Comparison of ENCODE assay signal across 16 mouse cellular contexts in genomic region chr13:96432376-96432811, GRCm38 (mm10). TPM values are rescaled to one million over a fixed set of nuclear protein-coding genes. Genes with fewer than 3 reads are reported as not detected.
A peak's percentile ranks its signal among the peaks of the same experiment; 100 is the strongest.
DNase-seq lines count a peak whose midpoint lies in the region; ATAC-seq and TF ChIP-seq lines count a peak whose summit lies in the region.
"Had no signal": no experiment of that assay in that cellular context is flagged by ENCODE, and none has a peak within 500 bp of the region (broad histone marks: within the 10 kb centered on the region; RNA-seq: fewer than 3 reads in every experiment).

No protein-coding gene starts in this region.

- H3K27me3 ChIP-seq in heart, adult 2 months (ENCODE audit: control insufficient read depth, insufficient read depth, low read length) = no peaks in the 10 kb centered on the region
- no peaks in the 10 kb centered on the region for H3K27me3 ChIP-seq in liver, embryonic 16.5 days (ENCODE audit: control insufficient read depth, insufficient read depth, low read depth, low read length)
- no peaks in the 10 kb centered on the region for H3K27me3 ChIP-seq in forebrain, embryonic 16.5 days (replicated peaks; ENCODE audit: control insufficient read depth, insufficient read depth, low read length)
- H3K27me3 ChIP-seq: limb, embryonic 13.5 days had no signal

- H3K9ac ChIP-seq in heart, adult 2 months (ENCODE audit: low read depth, low read length) = no peak overlapping the region
- H3K9ac ChIP-seq in liver, embryonic 16.5 days (ENCODE audit: low read depth, low read length) = no peak overlapping the region
- H3K9ac ChIP-seq in forebrain, embryonic 16.5 days (replicated peaks; ENCODE audit: low read depth, low read length) = no peak overlapping the region
- H3K9ac ChIP-seq: limb, embryonic 13.5 days had no signal

- no peak overlapping the region for H3K4me2 ChIP-seq in liver, embryonic 16.5 days (ENCODE audit: low read depth, low read length)
- no peak overlapping the region for H3K4me2 ChIP-seq in forebrain, embryonic 16.5 days (ENCODE audit: low read length)

- no peaks in the 10 kb centered on the region for H3K36me3 ChIP-seq in heart, adult 2 months (ENCODE audit: control insufficient read depth, insufficient read depth, low read length)
- no peaks in the 10 kb centered on the region for H3K36me3 ChIP-seq in liver, embryonic 16.5 days (ENCODE audit: control insufficient read depth, insufficient read depth)
- H3K36me3 ChIP-seq in forebrain, embryonic 16.5 days (ENCODE audit: control insufficient read depth, insufficient read depth) = no peaks in the 10 kb centered on the region
- H3K36me3 ChIP-seq: embryonic facial prominence, embryonic 10.5 days; forebrain, embryonic 10.5 days; limb, embryonic 13.5 days had no signal

- peak; percentile 53 for ATAC-seq in liver, embryonic 16.5 days (ENCODE audit: low read depth)
- ATAC-seq in forebrain, embryonic 16.5 days = no peak

- intact Hi-C loops in heart, adult 2 months (cut with DNase I) = loop anchor here (2.0 to 5.0 kb wide), 2 partner anchors 65 to 110 kb away; partner anchors contain the start of genes Col4a3bp and Polk

- H3K4me3 ChIP-seq in heart, adult 2 months = no peak overlapping the region
- no peak overlapping the region for H3K4me3 ChIP-seq in liver, embryonic 16.5 days (ENCODE audit: low read depth, low read length)
- no peak overlapping the region for H3K4me3 ChIP-seq in forebrain, embryonic 16.5 days (replicated peaks; ENCODE audit: low read length)
- H3K4me3 ChIP-seq: embryonic facial prominence, embryonic 10.5 days; forebrain, embryonic 10.5 days; limb, embryonic 13.5 days had no signal

- H3K27ac ChIP-seq in heart, adult 2 months = no peak overlapping the region
- H3K27ac ChIP-seq in liver, embryonic 16.5 days (ENCODE audit: low read length) = no peak overlapping the region
- H3K27ac ChIP-seq in forebrain, embryonic 16.5 days (ENCODE audit: low read length) = no peak overlapping the region
- H3K27ac ChIP-seq: embryonic facial prominence, embryonic 10.5 days; forebrain, embryonic 10.5 days; limb, embryonic 13.5 days had no signal

- no peak for TF ChIP-seq EP300 in heart, adult 2 months (IDR thresholded peaks at IDR 0.05; ENCODE audit: insufficient read depth, low read depth, low read length)

- H3K9me3 ChIP-seq in liver, embryonic 16.5 days (replicated peaks; ENCODE audit: control insufficient read depth, low read length) = no peaks in the 10 kb centered on the region
- no peaks in the 10 kb centered on the region for H3K9me3 ChIP-seq in forebrain, embryonic 16.5 days (ENCODE audit: control insufficient read depth, low read length)
- H3K9me3 ChIP-seq: embryonic facial prominence, embryonic 10.5 days; forebrain, embryonic 10.5 days had no signal

- TF ChIP-seq POLR2A in heart, adult 2 months (IDR thresholded peaks at IDR 0.05; ENCODE audit: insufficient read depth, low read depth, low read length) = no peak

- H3K4me1 ChIP-seq in heart, adult 2 months (ENCODE audit: control insufficient read depth, insufficient read depth, low read length) = peaks cover 19% of the 10 kb centered on the region
- peaks cover 10% of the 10 kb centered on the region; the same call in 1 of the 2 replicates for H3K4me1 ChIP-seq in liver, embryonic 16.5 days (ENCODE audit: control insufficient read depth, low read depth, low read length)
- H3K4me1 ChIP-seq in forebrain, embryonic 16.5 days (replicated peaks; ENCODE audit: control insufficient read depth, insufficient read depth, low read length) = peaks cover 2% of the 10 kb centered on the region; the same call in 1 of the 2 replicates

- 78% methylated on average over 3 of the region's 3 CpGs for WGBS in heart, adult 2 months
- 51% methylated on average over 3 of the region's 3 CpGs for WGBS in liver, embryonic 16.5 days (ENCODE audit: insufficient replicate concordance)
- WGBS in forebrain, embryonic 16.5 days = 55% methylated on average over 3 of the region's 3 CpGs

- DNase-seq in heart, adult 11 months = peak; percentile 89
- no peak for DNase-seq in heart, adult 2 months
- DNase-seq in fat pad, adult 2 months (ENCODE audit: extremely low read depth, low read depth, low spot score) = peak; percentile 95
- DNase-seq in kidney, adult 8-10 months = peak; percentile 80 to 90
- no peak for DNase-seq in gastrocnemius, postnatal 4 days (ENCODE audit: low spot score in 2 of 2)
- DNase-seq in layer of hippocampus, adult 9-10 months (ENCODE audit: low spot score) = no peak

- TF ChIP-seq CTCF in heart, adult 2 months (IDR thresholded peaks at IDR 0.05) = no peak

- no peaks in the 10 kb centered on the region for H3K79me2 ChIP-seq in heart, adult 2 months (replicated peaks; ENCODE audit: control insufficient read depth, insufficient read depth, low read length)

RNA-seq across cellular contexts. Expression of gene Ankdd1b, which starts 38.6 kb away (rescaled TPM):
- under 1 TPM; 0.26 to 0.41 TPM for total RNA-seq in heart, adult 2 months (2021)
- 0.45 and 0.91 TPM in 2 replicates for polyA plus RNA-seq in heart, adult 2 months (2012; rRNA removed)
- not detected in 2 replicates for polyA plus RNA-seq in liver, embryonic 16.5 days (2015; fragmentation: Nextera tagmentation; extraction: Ambion mirVana)
- under 1 TPM; 0.31 to 0.56 TPM for total RNA-seq in gastrocnemius, postnatal 4 days (2021)
- not detected in 2 replicates for polyA plus RNA-seq in forebrain, embryonic 16.5 days (2015; fragmentation: Nextera tagmentation; extraction: Ambion mirVana)
- total RNA-seq: neutrophil, adult 5-6 weeks had no signal
- polyA plus RNA-seq: forebrain, embryonic 10.5 days; inflammation-experienced regulatory T-cells, adult 6 months; limb, embryonic 13.5 days had no signal

RNA-seq across cellular contexts. Expression of gene Poc5, which starts 44.3 kb away (rescaled TPM):
- 1 to 10 TPM; 9.6 to 9.8 TPM for total RNA-seq in heart, adult 2 months (2021)
- polyA plus RNA-seq in heart, adult 2 months (2012; rRNA removed) = 5.9 and 11.5 TPM in 2 replicates
- 5.4 and 5.9 TPM in 2 replicates for polyA plus RNA-seq in liver, embryonic 16.5 days (2015; fragmentation: Nextera tagmentation; extraction: Ambion mirVana)
- total RNA-seq in gastrocnemius, postnatal 4 days (2021) = 10 to 100 TPM; 12.5 to 16.3 TPM
- polyA plus RNA-seq in forebrain, embryonic 16.5 days (2015; fragmentation: Nextera tagmentation; extraction: Ambion mirVana) = 24.3 and 27.7 TPM in 2 replicates

RNA-seq across cellular contexts. Expression of gene Gm17622, which starts 58.1 kb away (rescaled TPM):
- not detected for total RNA-seq in heart, adult 2 months (2021)
- polyA plus RNA-seq in heart, adult 2 months (2012; rRNA removed) = not detected in 2 replicates
- not detected in 2 replicates for polyA plus RNA-seq in liver, embryonic 16.5 days (2015; fragmentation: Nextera tagmentation; extraction: Ambion mirVana)
- not detected for total RNA-seq in gastrocnemius, postnatal 4 days (2021)
- not detected in 2 replicates for polyA plus RNA-seq in forebrain, embryonic 16.5 days (2015; fragmentation: Nextera tagmentation; extraction: Ambion mirVana)
- total RNA-seq: hematopoietic stem cell, adult 5-6 weeks; left cerebral cortex, adult 18-20 months; megakaryocyte, adult 5-6 weeks; neutrophil, adult 5-6 weeks had no signal
- polyA plus RNA-seq: embryonic facial prominence, embryonic 10.5 days; forebrain, embryonic 10.5 days; inflammation-experienced regulatory T-cells, adult 6 months; limb, embryonic 13.5 days had no signal

Comparison
In these comparisons a context has a peak if more than half of its experiments do, and no peak if none do; other contexts are left out.
1. DNase-seq: peak in heart, adult 11 months (single experiment), fat pad, adult 2 months (single experiment) and kidney, adult 8-10 months (2 of 2); none in heart, adult 2 months (0 of 2), gastrocnemius, postnatal 4 days (0 of 2) and layer of hippocampus, adult 9-10 months (single experiment).